Mouse (Mus musculus) heart, postnatal 36 days (tissue): Measurements from ENCODE around the gene Grcc10. TPM values are rescaled to one million over a fixed set of nuclear protein-coding genes. Genes with fewer than 3 reads are reported as not detected.

ENCODE experiments used
- DNase-seq, 2 experiments: peaks; one replicate each; pipeline ENCODE4 v3.0.0; 2021 to 2022
- intact Hi-C: fragments of 180-260 bp; cut with DNase I; formaldehyde crosslinking; loops from one replicate; pipeline ENCODE4 v1.15.1; 2025
- total RNA-seq, 2 experiments: library from RNA; stranded (reverse); gene quantifications; 2 replicates each; pipeline ENCODE4 v1.2.3; 2021

Grcc10 gene
- total RNA-seq, 2 experiments from 2014 or later = 285 to 321 TPM

DNA sequence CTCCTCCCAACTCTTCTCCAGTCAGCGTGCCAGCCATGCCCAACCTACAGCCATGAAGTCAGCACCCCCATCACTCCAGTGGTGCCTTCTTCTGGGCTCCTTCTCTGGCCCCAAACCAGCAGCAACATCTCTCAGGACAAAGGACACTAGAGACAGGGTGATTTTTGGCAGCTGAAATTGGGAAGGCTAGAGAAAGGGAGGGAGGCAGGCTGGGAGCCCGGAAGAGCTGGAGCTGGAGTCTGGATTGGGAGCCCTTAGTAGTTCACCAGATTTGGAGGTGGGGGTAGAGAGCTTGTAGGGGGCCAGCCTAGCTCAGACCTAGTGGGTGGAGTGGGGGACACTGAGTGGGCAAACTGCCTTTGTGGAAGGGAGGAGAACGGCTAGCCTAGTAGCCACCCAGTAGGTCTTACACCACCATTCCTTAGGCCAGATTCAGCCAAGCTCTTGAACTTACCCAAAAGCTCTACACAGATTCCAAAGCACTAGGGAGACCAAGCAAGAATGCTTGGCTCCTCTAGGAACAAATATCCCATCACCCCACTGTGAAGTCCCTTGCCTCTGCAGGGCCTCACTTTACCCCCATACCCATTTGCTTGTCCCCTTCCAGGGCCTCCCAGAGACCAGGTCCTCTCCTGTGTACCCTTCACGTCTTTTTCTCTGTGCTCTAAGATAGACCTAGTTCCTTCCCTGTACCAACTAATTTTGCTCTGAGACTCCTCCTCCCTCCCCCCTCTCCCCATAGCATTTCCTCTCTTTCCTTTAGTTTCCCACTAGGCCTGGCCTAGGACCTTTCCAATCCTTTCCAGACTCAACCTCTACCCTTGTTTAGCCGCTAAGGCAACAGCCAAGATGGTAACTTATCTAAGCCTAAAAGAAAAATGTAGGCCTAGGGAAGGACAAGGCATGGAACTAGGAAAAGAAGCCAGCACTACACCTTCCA lies 17.0 kb upstream of the Grcc10 start:
- intact Hi-C loops = loop anchor here (2.0 to 10.0 kb wide), 7 partner anchors 45 to 343 kb away; partner anchors contain the start of genes C1ra, Emg1, Lpcat3 and Pex5
- DNase-seq = peak; percentile 58 to 64

DNA sequence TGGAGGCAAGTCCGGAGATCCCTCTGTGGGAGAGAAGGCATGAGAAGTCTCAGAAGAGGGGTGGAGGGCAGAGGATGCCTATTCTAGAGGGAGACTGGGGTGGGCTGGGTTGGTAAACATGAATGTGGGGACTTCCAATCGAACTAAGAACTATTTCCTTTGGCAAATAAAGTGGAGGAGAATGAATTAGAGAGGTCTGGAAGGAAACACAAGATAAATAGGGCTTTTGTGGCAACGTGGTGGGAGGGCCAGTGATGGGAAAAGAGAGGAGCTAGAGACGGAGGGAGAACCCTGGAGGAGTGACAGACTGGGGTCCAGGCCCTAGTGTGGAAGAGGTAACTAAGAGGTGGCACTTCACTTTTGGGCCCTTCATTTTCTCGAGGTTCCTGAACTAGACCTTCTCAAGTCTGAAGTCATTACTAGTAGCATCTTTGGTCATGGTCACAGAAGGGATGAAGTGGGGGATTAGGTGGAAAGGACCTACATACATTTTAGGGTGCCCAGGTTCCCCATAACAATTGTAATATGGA lies 16.2 kb upstream of the Grcc10 start:
- no peak for DNase-seq
- intact Hi-C loops = loop anchor here (2.0 to 10.0 kb wide), 5 partner anchors 47 to 343 kb away; partner anchors contain the start of genes C1ra, Lpcat3 and Pex5

DNA sequence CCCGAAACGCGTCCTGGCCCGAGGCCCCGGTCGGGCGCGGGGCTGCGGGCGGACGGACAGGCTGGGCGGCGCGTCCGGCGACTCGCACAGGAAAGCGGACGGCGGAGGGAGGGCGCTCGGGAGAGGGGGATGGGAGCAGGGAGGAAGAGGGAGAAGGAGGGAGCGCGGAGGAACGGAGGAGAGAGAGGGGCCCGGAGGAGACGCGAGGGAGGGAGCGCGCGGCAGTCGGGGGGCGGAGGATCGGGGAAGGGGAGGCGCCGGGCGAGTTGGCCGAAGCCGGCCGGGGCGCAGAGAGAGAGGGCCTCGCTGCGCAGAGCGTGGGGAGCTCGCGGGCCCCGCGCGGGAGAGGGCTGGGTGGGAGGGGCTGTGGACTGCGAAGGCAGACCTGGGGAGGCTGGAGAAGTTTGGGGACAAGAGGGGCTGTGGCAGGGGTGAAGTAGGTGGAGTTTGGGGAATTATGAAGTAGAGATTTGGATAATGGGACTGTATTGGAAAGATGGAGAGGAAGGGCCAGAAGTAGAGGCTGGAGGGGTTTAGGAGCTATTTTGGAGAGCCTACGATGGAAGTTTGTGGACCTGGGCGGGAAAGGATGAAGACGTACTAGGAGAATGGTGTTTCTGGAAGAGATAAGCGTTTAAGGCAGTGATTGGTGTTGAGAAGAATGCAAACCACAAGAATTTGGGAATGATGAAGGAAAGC lies 15.6 kb upstream of the Grcc10 start:
- intact Hi-C loops = loop anchor here (2.0 to 10.0 kb wide), 5 partner anchors 48 to 342 kb away; partner anchors contain the start of genes C1ra, Lpcat3 and Pex5
- peak; percentile 82 to 87 for DNase-seq

DNA sequence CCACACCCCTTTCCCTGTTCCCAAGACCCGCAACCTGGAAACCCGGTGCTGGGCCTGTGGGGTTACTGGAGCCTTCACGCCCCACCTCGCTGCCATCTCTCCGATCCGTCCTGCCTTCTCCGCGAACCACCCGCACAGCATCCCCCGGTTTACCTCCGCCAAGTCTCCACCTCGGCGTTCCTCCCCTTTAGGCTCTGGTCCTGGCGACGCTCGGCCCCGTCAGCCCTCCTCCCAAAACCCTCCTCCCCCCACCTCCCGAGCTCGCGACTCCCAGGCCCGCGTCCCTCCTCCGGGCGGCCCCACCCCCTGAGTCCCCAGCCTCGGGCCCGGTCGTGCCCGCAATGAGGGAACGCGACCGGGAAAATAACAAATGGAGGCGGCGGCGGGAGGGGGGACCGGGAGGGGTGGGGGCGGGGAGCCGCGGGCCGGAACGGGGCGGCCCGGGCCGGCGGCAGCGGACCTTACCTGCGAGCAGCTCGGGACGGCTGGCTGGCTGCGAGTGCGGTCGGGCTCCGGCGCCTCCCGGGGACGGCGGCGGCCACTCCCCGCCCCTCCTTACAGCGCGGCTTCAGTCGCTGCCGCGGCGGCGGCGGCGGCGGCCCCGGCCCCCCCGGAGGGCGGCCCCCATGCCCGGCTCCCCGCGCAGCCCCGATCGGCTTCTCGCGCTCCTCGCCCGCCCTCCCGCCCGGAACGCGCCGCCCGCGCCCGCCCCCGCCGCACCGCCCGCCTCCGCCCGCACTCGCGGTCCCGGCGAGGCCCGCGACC lies 14.8 kb upstream of the Grcc10 start, which contains the start of the genes Gm45234 and Atn1:
Gene Gm45234 (minus strand): TSS at position 191 of the 765 bp plus-strand sequence.
Gene Atn1 (minus strand): TSS at position 694 of the 765 bp plus-strand sequence.
- intact Hi-C loops = loop anchor here (2.0 to 10.0 kb wide), 5 partner anchors 49 to 341 kb away; partner anchors contain the start of genes C1ra, Lpcat3 and Pex5

DNA sequence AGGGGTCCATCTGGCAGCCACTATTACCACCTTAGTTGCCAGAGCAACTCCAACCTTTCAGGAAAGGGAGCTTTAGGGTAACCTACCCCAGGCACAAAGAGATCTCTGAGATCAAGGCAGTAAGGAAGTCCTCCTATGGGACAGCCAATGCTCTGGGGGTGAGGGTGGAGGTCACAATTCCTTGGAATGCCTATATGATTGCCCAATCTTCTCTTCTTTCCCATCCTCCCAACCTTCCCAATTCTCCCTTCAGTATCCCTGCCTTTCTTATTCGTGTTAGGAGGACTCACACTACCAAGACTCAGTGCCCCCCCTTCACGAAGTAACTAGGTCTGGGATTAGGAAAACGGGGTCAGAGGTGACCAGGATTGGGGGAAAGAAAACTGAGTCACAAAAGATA lies 14.1 kb upstream of the Grcc10 start:
- intact Hi-C loops = loop anchor here (5.0 to 10.0 kb wide), 3 partner anchors 243 to 341 kb away; partner anchors contain the start of genes C1ra and Pex5
- DNase-seq = no peak

More for the DNA sequence above, 14.8 kb upstream of the Grcc10 start, which contains the start of the genes Gm45234 and Atn1:
- peak; percentile 65 to 77 for DNase-seq

DNA sequence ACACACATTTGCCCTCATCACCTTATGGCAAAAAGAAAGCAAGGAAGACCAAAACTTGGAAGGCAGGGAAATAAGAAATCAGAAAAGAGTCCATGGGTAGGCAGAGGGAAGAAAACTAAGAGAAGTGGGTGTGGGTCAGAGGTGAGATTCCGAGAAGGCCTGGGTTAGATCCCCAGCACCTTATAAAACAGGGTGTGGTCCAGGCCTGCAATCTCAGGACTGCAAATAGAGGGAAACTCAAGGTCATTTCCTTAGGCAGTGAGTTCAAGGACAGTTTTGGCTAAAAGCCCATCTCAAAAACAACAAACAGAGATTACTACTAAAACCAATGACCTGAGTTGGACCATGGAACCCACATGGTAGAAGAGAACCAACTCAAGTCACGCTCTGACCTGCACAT lies 12.7 kb upstream of the Grcc10 start:
- intact Hi-C loops = loop anchor here (10.0 kb wide), 1 partner anchor 339 kb away; the partner anchor contains the start of gene Pex5
- no peak for DNase-seq

DNA sequence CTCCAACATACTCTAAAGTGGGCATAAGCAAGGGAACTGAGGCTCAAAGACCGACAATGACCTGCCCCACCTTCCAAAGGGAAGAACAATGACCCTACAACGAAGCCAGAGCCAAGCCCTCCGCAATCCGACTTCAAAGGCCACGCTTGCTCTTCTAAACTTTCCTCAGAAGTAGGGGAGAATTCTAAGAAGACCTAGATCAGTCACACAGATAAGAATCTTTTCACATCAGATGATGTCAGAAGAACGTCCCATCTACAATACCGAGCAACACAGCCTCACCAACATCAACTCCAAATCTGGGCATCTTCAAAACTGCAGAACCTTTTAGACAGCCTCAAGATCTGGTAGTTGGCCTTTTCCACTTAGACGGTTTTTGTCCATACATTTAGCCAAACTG lies 9.2 kb upstream of the Grcc10 start:
- no peak for DNase-seq
- intact Hi-C loops = loop anchor here (10.0 kb wide), 1 partner anchor 336 kb away; the partner anchor contains the start of gene Pex5

DNA sequence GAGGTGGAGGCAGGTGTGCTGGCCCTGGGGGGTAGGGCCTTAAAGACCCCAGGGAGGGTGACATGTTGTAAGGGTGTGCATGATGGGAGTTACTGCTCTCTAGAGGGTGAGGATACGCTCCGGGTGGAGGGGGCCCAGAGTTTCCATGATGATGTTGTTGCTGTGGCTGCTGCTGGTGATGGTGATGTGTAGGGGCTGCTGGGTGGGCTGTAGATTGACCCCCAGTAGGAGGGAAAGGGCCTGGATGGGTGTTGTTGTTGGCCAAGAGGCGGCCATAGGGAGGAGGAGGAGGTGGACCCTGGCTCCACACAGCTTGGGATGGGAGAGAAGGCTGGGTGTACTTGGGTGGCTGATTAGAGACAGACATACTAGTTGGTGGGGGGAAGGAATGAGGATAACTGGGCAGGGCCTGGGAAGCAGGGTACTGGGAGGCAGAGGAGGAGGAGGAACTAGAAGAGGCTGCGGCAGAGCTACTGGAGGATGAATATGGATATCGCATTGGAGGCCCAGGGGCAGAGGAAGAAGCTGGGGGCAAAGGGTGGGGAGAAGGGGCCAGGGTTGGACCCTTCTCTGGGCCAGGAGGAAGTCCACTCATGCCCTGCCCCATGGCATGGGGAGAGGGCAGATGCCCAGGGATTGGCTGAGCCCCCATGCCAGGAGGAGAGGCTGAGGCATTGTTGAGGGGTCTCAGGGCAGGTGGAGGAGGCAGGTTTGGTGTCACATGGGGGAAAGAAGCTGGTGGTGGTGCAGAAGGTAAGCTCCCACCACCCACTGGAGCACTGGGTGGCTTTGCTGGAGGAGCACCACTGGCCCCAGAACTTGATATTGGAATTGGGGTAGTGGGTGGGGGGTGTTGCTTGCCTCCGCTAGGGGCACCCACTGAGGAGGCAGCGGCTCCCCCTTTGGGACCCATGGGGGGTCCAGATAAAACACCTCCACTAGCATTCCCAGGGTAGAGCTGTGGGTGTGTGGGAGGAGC lies 5.8 kb upstream of the Grcc10 start:
- intact Hi-C loops = no loop called here
- DNase-seq = peak in 1 of 2 experiments; percentile 7

DNA sequence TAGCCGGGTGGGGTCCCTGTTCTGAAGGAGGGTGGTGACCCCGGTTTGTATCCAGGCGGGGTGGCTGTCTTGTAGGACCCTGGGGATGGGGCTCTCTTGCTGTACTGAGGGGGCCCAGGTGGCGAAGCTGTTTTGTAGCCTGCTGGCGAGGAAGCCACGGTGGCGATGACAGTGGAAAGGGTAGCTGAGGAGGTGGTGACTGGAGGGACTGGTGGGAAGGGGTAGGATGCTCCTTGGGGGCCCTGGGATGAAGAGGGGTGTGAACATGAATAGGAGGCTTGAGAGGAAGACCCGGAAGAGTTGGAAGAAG lies 5.1 kb upstream of the Grcc10 start:
- intact Hi-C loops = no loop called here
- DNase-seq = no peak

DNA sequence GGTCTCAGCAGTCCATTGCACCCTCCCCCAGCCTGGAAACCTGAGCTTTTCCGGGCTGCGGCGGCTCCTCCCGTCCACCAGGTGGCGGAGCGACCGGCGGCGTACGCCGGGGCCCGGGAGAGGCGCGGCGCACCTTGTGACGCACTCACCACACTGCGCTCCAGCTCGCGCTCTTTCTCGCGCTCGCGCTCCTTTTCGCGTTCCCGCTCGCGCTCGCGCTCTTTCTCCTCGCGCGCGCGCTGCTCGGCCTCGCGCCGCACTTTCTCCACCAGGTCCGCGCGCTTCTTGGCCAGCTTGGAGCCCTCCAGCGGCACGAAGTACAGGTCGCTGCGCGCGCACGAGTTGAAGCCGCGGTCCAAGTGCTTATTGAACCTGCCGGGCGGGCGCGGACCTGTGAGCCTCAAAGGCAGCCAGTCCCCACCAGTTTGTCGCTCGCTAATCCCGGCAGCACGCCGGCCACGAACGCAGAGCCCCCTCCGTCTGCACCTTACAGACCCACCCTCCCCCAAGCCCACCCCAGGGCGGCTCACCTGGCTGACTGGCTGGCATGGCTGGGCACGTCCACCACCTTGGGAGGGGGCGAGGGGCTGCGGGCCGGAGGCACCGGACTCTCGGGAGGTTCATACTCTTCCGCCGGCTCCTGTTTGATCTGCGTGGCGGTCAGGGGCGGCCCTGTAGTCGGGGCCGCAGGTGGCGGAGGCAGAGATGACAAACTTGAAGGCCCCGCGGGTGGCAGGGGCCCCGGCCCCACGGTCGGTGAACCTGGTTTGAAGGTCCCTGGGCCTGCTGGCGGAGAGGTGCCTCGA lies 4.5 kb upstream of the Grcc10 start:
- peak; percentile 93 to 94 for DNase-seq
- intact Hi-C loops = no loop called here

DNA sequence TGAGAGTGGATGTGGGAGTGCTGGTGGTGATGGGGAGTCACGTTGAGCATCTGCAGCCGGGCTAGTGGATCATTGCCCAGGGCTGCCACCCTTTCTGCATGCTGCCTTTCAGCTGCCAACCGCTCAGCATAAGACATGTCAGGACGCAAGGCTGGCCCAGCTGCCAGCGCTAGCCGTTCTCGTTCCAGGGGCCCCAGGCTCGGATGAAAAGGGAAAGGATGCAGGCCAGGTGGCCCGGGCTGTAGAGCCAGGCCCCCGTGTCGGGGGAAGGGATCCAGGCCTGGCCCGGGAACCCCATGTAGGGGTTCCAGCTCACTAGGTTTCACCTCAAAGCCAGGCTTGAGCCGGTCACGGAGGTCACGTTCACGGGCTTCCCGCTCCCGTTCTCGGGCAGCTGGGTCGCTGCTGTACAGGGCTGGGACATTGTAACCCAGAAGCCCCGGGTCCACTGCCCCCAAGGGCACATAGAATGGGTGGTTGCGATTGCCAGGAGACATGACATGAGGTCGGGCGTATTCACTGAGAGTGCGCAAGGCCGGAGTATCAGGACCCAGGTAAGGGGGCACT lies 3.7 kb upstream of the Grcc10 start:
- intact Hi-C loops = loop anchor here (5.0 kb wide), 1 partner anchor 83 kb away; the partner anchor contains the start of gene Lpcat3
- peak in 1 of 2 experiments; percentile 19 for DNase-seq

DNA sequence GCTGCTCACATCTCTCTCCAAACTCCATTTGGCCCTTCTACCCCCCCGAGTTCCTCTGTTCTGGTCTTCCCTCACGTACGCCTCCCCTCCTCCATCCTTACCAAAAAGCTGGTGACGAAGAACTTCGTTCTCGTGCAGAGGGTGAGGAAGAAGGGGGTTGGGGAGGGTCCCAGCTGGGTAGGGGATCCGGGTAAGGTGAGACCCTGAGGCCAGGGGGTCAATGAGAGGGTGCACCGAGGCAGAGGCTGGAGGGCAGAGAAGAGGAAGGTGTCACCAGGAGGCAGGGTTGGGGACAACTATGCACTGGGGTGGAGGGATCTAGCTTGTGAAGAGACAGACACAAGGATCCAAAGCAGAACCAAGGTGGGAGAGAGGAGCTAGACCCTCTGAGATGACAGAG lies 2.5 kb upstream of the Grcc10 start:
- DNase-seq = no peak
- intact Hi-C loops = loop anchor here (5.0 kb wide), 1 partner anchor 81 kb away; the partner anchor contains the start of gene Lpcat3

DNA sequence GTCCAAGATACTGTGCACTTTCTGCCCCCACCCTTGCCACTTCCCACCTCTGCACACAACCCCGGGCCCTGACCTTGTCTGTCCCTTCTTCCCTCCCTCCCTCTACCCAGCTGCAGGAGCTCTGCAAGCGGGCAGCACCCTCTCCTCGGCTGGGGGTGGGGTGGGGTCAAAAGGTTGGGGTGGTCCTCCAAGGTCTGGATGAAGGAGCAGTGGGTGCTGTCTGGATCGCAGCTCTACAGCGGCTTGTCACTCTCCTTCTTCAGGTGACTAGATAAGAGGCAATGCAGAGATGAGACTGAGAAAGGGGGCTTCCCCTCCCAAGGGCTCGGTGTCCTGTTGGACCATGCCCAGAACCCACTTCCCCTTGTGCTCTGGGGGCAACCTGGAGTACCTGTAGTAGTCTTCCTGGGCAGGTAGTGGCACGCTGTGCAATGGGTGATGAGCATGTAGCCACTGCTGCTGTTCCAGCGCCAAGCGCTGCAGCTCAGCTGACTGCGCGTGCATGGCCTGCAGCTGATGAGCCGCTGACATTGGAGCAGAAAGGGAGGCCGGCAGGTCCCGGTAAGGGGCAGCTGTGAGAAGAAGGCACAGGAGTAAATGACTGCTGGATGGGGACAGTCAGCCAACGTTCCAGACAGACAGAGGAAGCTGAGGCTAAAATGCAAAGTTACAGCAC lies 1.8 kb upstream of the Grcc10 start:
- intact Hi-C loops = loop anchor here (5.0 kb wide), 1 partner anchor 81 kb away; the partner anchor contains the start of gene Lpcat3
- no peak for DNase-seq

DNA sequence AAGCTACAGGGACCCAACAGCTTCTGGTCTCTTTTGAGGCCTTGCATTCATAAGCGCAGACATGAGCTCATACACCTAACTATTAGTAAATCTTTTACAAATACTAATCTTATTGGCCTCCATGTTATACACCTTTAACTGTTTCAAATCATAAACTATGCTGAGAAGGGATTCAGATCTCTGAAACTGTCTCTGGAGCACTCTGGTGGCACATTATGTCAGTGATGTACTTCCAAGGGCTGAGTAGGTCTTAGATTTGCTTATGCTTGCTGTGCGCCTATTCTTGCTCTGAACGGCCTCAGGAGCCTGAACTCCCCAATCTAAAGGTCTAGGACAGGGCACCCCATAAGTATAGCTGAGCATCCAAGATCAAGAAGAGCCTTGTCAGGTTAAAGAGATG lies 668 bp upstream of the Grcc10 start:
- DNase-seq = no peak
- intact Hi-C loops = loop anchor here (5.0 kb wide), 1 partner anchor 80 kb away; the partner anchor contains the start of gene Lpcat3

DNA sequence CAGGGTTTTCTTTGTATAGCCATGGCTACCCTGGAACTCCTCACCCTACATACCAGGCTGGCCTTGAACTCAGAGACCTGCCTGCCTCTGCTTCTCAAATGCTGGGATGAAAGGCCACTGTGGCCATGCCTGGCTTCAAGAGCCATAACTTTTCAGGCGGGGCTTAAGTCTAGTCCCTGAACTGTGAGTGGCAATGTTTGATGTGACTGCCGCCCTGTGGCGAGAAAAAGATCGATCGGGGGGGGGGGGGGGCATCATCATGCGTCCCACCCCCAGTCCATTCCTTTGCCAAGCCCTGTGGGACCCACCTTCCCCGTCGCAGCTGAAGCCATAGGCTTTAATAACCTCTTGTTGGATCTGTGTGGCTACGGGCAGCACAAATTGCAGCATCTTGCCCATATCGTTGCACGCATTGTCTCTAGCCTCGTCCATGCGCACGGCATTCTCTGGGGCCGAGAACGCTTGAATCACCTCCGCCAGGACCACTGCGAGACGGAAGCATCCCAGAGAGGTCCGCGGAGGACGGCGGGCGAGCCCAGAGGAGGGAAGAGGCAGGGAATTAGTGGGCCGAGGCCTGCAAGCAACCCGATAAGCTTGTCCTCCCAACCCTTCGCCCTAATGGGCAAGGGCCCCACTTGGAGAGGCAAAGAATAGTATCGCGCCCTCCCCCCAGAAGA lies 825 bp downstream of the Grcc10 start:
- intact Hi-C loops = loop anchor here (1.0 to 5.0 kb wide), 3 partner anchors 24 to 78 kb away; partner anchors contain the start of genes Emg1, Lpcat3 and Phb2
- no peak for DNase-seq
